Mouse (Mus musculus) MEL (cell line): Measurements from ENCODE around the gene Fcgr1. TPM values are rescaled to one million over a fixed set of nuclear protein-coding genes. Genes with fewer than 3 reads are reported as not detected.
A peak's percentile ranks its signal among the peaks of the same experiment; 100 is the strongest.
"Not testable (repeated sequence)": the region's sequence is repeated elsewhere in the genome, so short reads cannot be mapped to it uniquely, and the experiment has no call there.

ENCODE experiments used
- DNase-seq: peaks from one replicate; pipeline ENCODE4 v3.0.0; 2011; ENCODE audit warnings: low read depth, low spot score
- H3K27ac ChIP-seq: 2 replicates; pipeline ENCODE4 v1.5.1; 2012; ENCODE audit warnings: low read depth, mild to moderate bottlenecking, control low read depth, low read length, moderate library complexity; ENCODE audit not compliant: control insufficient read depth
- H3K27me3 ChIP-seq, 2 experiments: fragments of 150-350 bp in 1 of 2; sonication (generic) in 1 of 2; 2 replicates each; pipeline ENCODE4 v1.6.1; 2012; ENCODE audit warnings: low read length in 2 of 2, mild to moderate bottlenecking in 2 of 2, improper control_type of control experiment in 1 of 2, moderate library complexity in 1 of 2; ENCODE audit not compliant: insufficient read depth in 2 of 2, control insufficient read depth in 1 of 2
- H3K36me3 ChIP-seq, 2 experiments: 2 replicates each; pipeline ENCODE4 v1.6.1; 2012 to 2014; ENCODE audit warnings: low read length in 2 of 2, improper control_type of control experiment in 1 of 2, inconsistent platforms in 1 of 2, mild to moderate bottlenecking in 1 of 2; ENCODE audit not compliant: insufficient read depth in 2 of 2, control insufficient read depth in 1 of 2
- H3K4me1 ChIP-seq, 2 experiments: fragments of 150-350 bp in 1 of 2; sonication (generic) in 1 of 2; 2 replicates each; pipeline ENCODE4 v1.6.1; 2012; ENCODE audit warnings: low read length in 2 of 2, improper control_type of control experiment in 1 of 2, mild to moderate bottlenecking in 1 of 2; ENCODE audit not compliant: insufficient read depth in 2 of 2, control insufficient read depth in 1 of 2
- H3K4me3 ChIP-seq, 2 experiments: fragments of 150-350 bp in 1 of 2; sonication (generic) in 1 of 2; 2 replicates each; pipeline ENCODE4 v1.5.1; 2012; ENCODE audit warnings: low read depth in 2 of 2, low read length in 2 of 2, mild to moderate bottlenecking in 2 of 2, moderate library complexity in 2 of 2, control low read depth in 1 of 2, improper control_type of control experiment in 1 of 2; ENCODE audit not compliant: control insufficient read depth in 1 of 2, insufficient read depth in 1 of 2
- H3K79me2 ChIP-seq: 2 replicates; pipeline ENCODE4 v1.6.1; 2012; ENCODE audit warnings: mild to moderate bottlenecking, low read length, moderate library complexity; ENCODE audit not compliant: control insufficient read depth, poor library complexity, insufficient read depth
- H3K9ac ChIP-seq: 2 replicates; pipeline ENCODE4 v1.6.1; 2012; ENCODE audit warnings: low read depth, mild to moderate bottlenecking, control low read depth, low read length, moderate library complexity; ENCODE audit not compliant: control insufficient read depth, poor library complexity, severe bottlenecking
- H3K9me3 ChIP-seq: fragments of 150-350 bp; sonication (generic); replicated peaks from 2 replicates; pipeline ENCODE4 v1.6.1; 2012; ENCODE audit warnings: mild to moderate bottlenecking, low read length, improper control_type of control experiment, moderate library complexity; ENCODE audit not compliant: insufficient read depth
- BHLHE40 ChIP-seq: IDR thresholded peaks from 2 replicates; pipeline ENCODE4 v1.6.1; 2012; ENCODE audit warnings: low read depth, mild to moderate bottlenecking, inconsistent platforms, low read length, improper control_type of control experiment, borderline replicate concordance
- CTCF ChIP-seq, 3 experiments: IDR thresholded peaks in 2 of 3; conservative IDR thresholded peaks in 1 of 3; 2 replicates each; pipeline ENCODE4 v1.5.1; 2011 to 2012; ENCODE audit warnings: low read length in 3 of 3, low read depth in 2 of 3, mild to moderate bottlenecking in 2 of 3, improper control_type of control experiment in 1 of 3, inconsistent platforms in 1 of 3, mixed read lengths in 1 of 3, moderate library complexity in 1 of 3; ENCODE audit not compliant: control insufficient read depth in 1 of 3, insufficient read depth in 1 of 3, poor library complexity in 1 of 3, severe bottlenecking in 1 of 3
- GATA1 ChIP-seq: IDR thresholded peaks from 2 replicates; pipeline ENCODE4 v1.6.1; 2011; ENCODE audit warnings: low read depth, low read length, improper control_type of control experiment
- HCFC1 ChIP-seq: IDR thresholded peaks from 2 replicates; pipeline ENCODE4 v1.6.1; 2012; ENCODE audit warnings: low read depth, mild to moderate bottlenecking, inconsistent platforms, low read length, improper control_type of control experiment, moderate library complexity
- MXI1 ChIP-seq: IDR thresholded peaks from 2 replicates; pipeline ENCODE4 v1.6.1; 2011; ENCODE audit warnings: mild to moderate bottlenecking, low read depth, low read length, improper control_type of control experiment
- MYB ChIP-seq: IDR thresholded peaks from 2 replicates; pipeline ENCODE4 v1.6.1; 2011; ENCODE audit warnings: mild to moderate bottlenecking, low read depth, low read length, improper control_type of control experiment
- POLR2A ChIP-seq, 2 experiments: IDR thresholded peaks; 2 replicates each; pipeline ENCODE4 v1.6.1; 2011 to 2012; ENCODE audit warnings: low read length in 2 of 2, mild to moderate bottlenecking in 2 of 2, control low read depth in 1 of 2, improper control_type of control experiment in 1 of 2, low read depth in 1 of 2, moderate library complexity in 1 of 2; ENCODE audit not compliant: control insufficient read depth in 1 of 2, insufficient read depth in 1 of 2, poor library complexity in 1 of 2
- POLR2AphosphoS5 ChIP-seq: IDR thresholded peaks from 2 replicates; pipeline ENCODE4 v1.6.1; 2012; ENCODE audit warnings: low read depth, borderline replicate concordance, mild to moderate bottlenecking, inconsistent platforms, low read length, moderate library complexity, mixed read lengths
- UBTF ChIP-seq: IDR thresholded peaks from 2 replicates; pipeline ENCODE4 v1.6.1; 2012; ENCODE audit warnings: low read depth, mild to moderate bottlenecking, inconsistent platforms, low read length, improper control_type of control experiment, moderate library complexity, borderline replicate concordance; ENCODE audit not compliant: insufficient read depth
- ZKSCAN1 ChIP-seq: IDR thresholded peaks from 2 replicates; pipeline ENCODE4 v1.6.1; 2012; ENCODE audit warnings: low read depth, mild to moderate bottlenecking, inconsistent platforms, low read length, improper control_type of control experiment, moderate library complexity
- polyA plus RNA-seq, 2 experiments: library from polyadenylated mRNA; stranded (reverse) in 1 of 2; unstranded in 1 of 2; fragments of >175 nt in 1 of 2; fragments of >200 nt in 1 of 2; gene quantifications; 2 replicates each; pipeline versions ENCODE4 v1.2.1 to v1.2.4; 2012; ENCODE audit warnings: low replicate concordance in 2 of 2, low read depth in 1 of 2; ENCODE audit not compliant: insufficient read length in 2 of 2, insufficient read depth in 1 of 2, missing spikeins in 1 of 2
- total RNA-seq: library from RNA; depleted of rRNA; stranded (reverse); fragments of 300-350 nt; gene quantifications from 2 replicates; pipeline ENCODE4 v1.2.3, GENCODE M21; 2012

The Fcgr1 gene
- total and polyA plus RNA-seq, 3 experiments = 2.8 to 4.7 TPM; not detected in 1

- H3K4me3 ChIP-seq = peak overlapping the region; percentile 3 to 4
- H3K79me2 ChIP-seq = peaks cover 2% of the 10 kb centered on the region; the same call in 1 of the 2 replicates
- TF ChIP-seq GATA1 (no peak), CTCF (IDR thresholded peaks at IDR 0.05 in 2 of 3, conservative IDR thresholded peaks at IDR 0.05 in 1 of 3; ENCODE audit: control insufficient read depth in 1 of 3, insufficient read depth in 1 of 3, low read depth in 2 of 3, low read length in 3 of 3, poor library complexity in 1 of 3, severe bottlenecking in 1 of 3) (no peak)
- peaks cover 0 to 44% of the 10 kb centered on the region in 2 experiments; a peak in 2 of 4 replicates for H3K36me3 ChIP-seq
- no peaks in the 10 kb centered on the region for H3K9me3 ChIP-seq
- peak overlapping the region; percentile 92 for H3K9ac ChIP-seq
- H3K27ac ChIP-seq = peak overlapping the region; percentile 35
- DNase-seq = peak; percentile 86
- H3K4me1 ChIP-seq = peaks cover 11 to 23% of the 10 kb centered on the region in 2 experiments
- H3K27me3 ChIP-seq = no peaks in the 10 kb centered on the region
These were observed 45.4 kb downstream of the Fcgr1 start for GRCm38 (mm10) chr3:96248141-96249033.

GRCm38 (mm10) chr3:96247356-96248140 is 46.2 kb downstream of the Fcgr1 start:
- Histone ChIP-seq H3K27me3 (no peaks in the 10 kb centered on the region), H3K27ac (peak overlapping the region; percentile 97), H3K79me2 (peaks cover 2% of the 10 kb centered on the region), H3K4me3 (peak overlapping the region; percentile 3 to 63), H3K9ac (peak overlapping the region; percentile 92), H3K36me3 (peaks cover 0 to 48% of the 10 kb centered on the region in 2 experiments; a peak in 2 of 4 replicates), H3K9me3 (no peaks in the 10 kb centered on the region), H3K4me1 (peaks cover 13 to 25% of the 10 kb centered on the region in 2 experiments)
- TF ChIP-seq HCFC1 = no peak
- no peak for TF ChIP-seq ZKSCAN1
- TF ChIP-seq POLR2A (IDR thresholded peaks at IDR 0.05; ENCODE audit: control insufficient read depth in 1 of 2, insufficient read depth in 1 of 2, low read depth in 1 of 2, low read length in 2 of 2, poor library complexity in 1 of 2) = peak in 1 of 2 experiments; percentile 80; a peak in 2 of 4 replicates
- TF ChIP-seq MXI1 = no peak
- TF ChIP-seq MYB = no peak
- peak; percentile 72; the same call in 1 of the 2 replicates for TF ChIP-seq POLR2AphosphoS5
- TF ChIP-seq UBTF = no peak
- TF ChIP-seq BHLHE40 = no peak
- DNase-seq = peak; percentile 91

- H3K79me2 ChIP-seq, H3K9me3 ChIP-seq, DNase-seq, H3K27me3 ChIP-seq: not testable (repeated sequence)
- peak within 1 kb of the TSS; percentile 3 to 63 for H3K4me3 ChIP-seq
- H3K9ac ChIP-seq = peak within 1 kb of the TSS; percentile 92
- H3K36me3 ChIP-seq = peaks cover 0 to 55% of the 10 kb centered on the region in 2 experiments; a peak in 2 of 4 replicates
- H3K4me1 ChIP-seq = peaks cover 13 to 34% of the 10 kb centered on the region in 2 experiments
- H3K27ac ChIP-seq = peak within 1 kb of the TSS; percentile 97
These were observed 47.3 kb downstream of the Fcgr1 start, which contains the start of gene Hist2h3c1 for GRCm38 (mm10) chr3:96246427-96246856. Hist2h3c1 (plus strand) TSS chr3:96246685.
